Mouse (Mus musculus): ENCODE results near the gene Kremen1. TPM values are rescaled to one million over a fixed set of nuclear protein-coding genes. Genes with fewer than 3 reads are reported as not detected.

The Kremen1 gene
- polyA plus RNA-seq, 1 experiment from 2014 or later, result 28.1 TPM

DNA sequence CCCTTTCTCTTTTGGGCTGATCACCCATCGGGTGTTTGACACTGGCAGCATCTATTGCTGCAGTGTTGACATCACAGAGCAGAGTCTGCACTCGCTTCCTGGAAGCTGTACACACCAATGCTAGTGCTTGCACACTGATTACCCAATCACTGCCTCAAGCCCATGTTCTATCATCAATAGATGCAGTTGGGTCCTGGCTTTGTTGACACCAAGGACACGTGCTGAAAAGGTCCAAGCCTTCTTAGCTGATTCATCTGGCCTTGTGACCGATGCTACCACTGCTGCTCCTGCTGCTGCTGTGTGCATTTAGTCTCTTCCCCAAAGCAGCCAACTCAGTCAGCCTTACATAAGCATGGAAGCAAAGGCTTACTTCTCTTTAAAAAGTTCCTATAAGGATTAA, 73.2 kb downstream of the Kremen1 start:
- no peak overlapping the region for H3K27ac ChIP-seq (ENCODE audit: low read length)
- ATAC-seq (replicated peaks; ENCODE audit: extremely low read depth, insufficient read depth, low FRiP score), result no peak
- no peaks in the 10 kb centered on the region for H3K9me3 ChIP-seq (replicated peaks; ENCODE audit: control insufficient read depth, low read length)
- no peak overlapping the region for H3K9ac ChIP-seq (ENCODE audit: low read length)
- H3K4me1 ChIP-seq (ENCODE audit: control insufficient read depth, insufficient read depth, low read length), result peaks cover 26% of the 10 kb centered on the region
- no peaks in the 10 kb centered on the region for H3K27me3 ChIP-seq (ENCODE audit: control insufficient read depth, insufficient read depth, low read length)
- H3K36me3 ChIP-seq (ENCODE audit: control insufficient read depth, insufficient read depth), result no peaks in the 10 kb centered on the region
- no peak overlapping the region for H3K4me2 ChIP-seq (ENCODE audit: low read depth, low read length)
- H3K4me3 ChIP-seq (ENCODE audit: low read length), result no peak overlapping the region
- WGBS, result 87% methylated on average over 4 of the region's 4 CpGs

DNA sequence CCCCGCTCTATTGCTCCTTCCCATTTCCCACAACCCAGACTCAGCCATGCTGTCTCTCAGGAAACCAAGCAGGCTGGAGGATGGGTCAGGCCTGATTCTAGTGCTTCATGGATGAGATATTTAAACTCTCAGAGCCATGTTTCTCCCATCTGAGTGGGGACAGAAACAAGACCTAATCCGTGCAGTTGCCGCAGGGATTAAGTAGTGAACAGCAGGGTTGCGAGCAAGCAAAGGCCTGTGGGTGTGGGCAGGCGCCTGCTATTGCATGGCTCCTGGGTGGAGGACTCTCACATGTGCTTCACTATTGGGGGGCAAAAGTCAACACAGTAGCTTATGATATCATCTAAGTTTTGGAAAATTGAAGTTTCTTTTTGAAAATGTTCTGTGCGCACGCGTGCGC, 76.5 kb downstream of the Kremen1 start:
- H3K36me3 ChIP-seq (ENCODE audit: control insufficient read depth, insufficient read depth), result no peaks in the 10 kb centered on the region

DNA sequence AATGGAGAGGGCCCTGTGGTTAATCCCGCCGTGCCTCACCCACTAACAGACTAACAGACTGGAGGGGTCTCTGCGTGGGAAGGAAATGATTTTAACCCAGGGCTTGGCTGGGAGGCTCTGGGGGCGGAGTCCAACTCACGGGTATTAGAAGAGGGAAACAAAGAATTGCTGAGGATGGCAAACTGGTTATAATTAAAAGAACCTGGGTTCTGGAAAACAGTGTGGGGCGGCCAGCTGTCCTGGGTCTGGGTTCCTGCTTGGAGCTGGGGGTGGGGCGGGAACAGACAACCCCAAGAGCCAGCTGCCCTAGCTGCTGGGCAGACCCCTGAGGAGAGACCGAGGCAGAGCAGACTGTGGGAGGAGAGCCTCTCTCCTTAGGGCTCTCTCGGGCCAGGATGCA, 77.1 kb downstream of the Kremen1 start:
- no peak for ATAC-seq (replicated peaks; ENCODE audit: extremely low read depth, insufficient read depth, low FRiP score)
- no peak overlapping the region for H3K9ac ChIP-seq (ENCODE audit: low read length)
- H3K36me3 ChIP-seq (ENCODE audit: control insufficient read depth, insufficient read depth), result no peaks in the 10 kb centered on the region
- no peaks in the 10 kb centered on the region for H3K27me3 ChIP-seq (ENCODE audit: control insufficient read depth, insufficient read depth, low read length)
- H3K4me1 ChIP-seq (ENCODE audit: control insufficient read depth, insufficient read depth, low read length), result peaks cover 6% of the 10 kb centered on the region
- H3K4me3 ChIP-seq (ENCODE audit: low read length), result no peak overlapping the region
- H3K27ac ChIP-seq (ENCODE audit: low read length), result no peak overlapping the region
- 41% methylated on average over 9 of the region's 9 CpGs for WGBS
- H3K4me2 ChIP-seq (ENCODE audit: low read depth, low read length), result no peak overlapping the region
- H3K9me3 ChIP-seq (replicated peaks; ENCODE audit: control insufficient read depth, low read length), result no peaks in the 10 kb centered on the region

More for the DNA sequence above, 76.5 kb downstream of the Kremen1 start:
- no peak overlapping the region for H3K4me2 ChIP-seq (ENCODE audit: low read depth, low read length)
- ATAC-seq (replicated peaks; ENCODE audit: extremely low read depth, insufficient read depth, low FRiP score), result no peak
- no peak overlapping the region for H3K4me3 ChIP-seq (ENCODE audit: low read length)
- no peak overlapping the region for H3K27ac ChIP-seq (ENCODE audit: low read length)
- H3K9ac ChIP-seq (ENCODE audit: low read length), result no peak overlapping the region
- WGBS, result 93% methylated on average over 9 of the region's 9 CpGs
- H3K4me1 ChIP-seq (ENCODE audit: control insufficient read depth, insufficient read depth, low read length), result peaks cover 9% of the 10 kb centered on the region
- no peaks in the 10 kb centered on the region for H3K9me3 ChIP-seq (replicated peaks; ENCODE audit: control insufficient read depth, low read length)
- H3K27me3 ChIP-seq (ENCODE audit: control insufficient read depth, insufficient read depth, low read length), result no peaks in the 10 kb centered on the region

DNA sequence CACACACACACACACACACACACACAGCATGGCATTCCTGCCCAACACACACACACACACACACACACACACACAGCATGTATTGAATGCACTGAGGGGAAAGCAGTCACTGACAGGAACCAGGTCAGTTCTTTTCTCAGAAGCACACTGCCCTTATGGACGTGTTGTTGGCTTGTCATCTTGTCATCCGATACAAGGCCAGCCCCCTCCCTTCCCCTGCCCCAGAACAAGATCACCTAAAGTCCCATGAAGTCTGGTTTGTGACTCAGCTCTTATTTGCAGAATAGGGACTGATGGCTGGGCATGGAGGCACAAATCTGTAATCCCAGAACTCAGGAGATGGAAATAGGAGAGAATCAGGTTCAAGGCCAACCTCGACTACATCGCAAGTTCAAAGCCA, 78.5 kb downstream of the Kremen1 start:
- no peak overlapping the region for H3K4me2 ChIP-seq (ENCODE audit: low read depth, low read length)
- H3K4me1 ChIP-seq (ENCODE audit: control insufficient read depth, insufficient read depth, low read length), result peaks cover 9% of the 10 kb centered on the region
- ATAC-seq (replicated peaks; ENCODE audit: extremely low read depth, insufficient read depth, low FRiP score), result no peak

DNA sequence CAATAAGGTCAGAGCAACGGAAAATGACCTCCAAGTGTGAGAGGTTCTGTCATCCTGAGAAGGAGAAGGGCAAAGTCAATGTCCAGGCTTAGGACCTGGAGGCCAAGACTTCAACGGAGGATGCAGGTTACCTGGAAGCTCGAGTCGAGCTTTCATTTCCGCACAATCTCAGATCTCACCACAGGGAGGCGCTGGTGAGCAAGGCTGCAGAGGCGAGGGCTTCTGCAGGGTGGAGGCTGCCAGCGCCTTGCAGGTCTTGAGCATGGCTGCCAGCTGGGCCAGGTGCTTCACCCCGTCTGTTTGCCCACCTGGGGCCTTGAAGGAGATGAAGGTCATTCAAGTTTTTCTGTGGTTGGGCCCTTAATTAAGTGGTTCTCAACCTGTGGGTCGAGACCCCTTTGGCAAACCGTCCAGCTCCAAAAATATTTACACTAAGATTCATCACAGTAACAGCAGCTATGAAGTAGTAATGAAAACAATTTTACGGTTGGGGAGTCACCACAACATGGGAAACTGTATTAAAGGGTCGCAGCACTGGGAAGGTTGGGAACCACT, 79.4 kb downstream of the Kremen1 start:
- Histone ChIP-seq H3K4me1 (ENCODE audit: control insufficient read depth, insufficient read depth, low read length) (peaks cover 9% of the 10 kb centered on the region), H3K9me3 (replicated peaks; ENCODE audit: control insufficient read depth, low read length) (no peaks in the 10 kb centered on the region), H3K4me3 (ENCODE audit: low read length) (no peak overlapping the region), H3K27me3 (ENCODE audit: control insufficient read depth, insufficient read depth, low read length) (no peaks in the 10 kb centered on the region), H3K9ac (ENCODE audit: low read length) (no peak overlapping the region; the same call in 1 of the 2 replicates), H3K36me3 (ENCODE audit: control insufficient read depth, insufficient read depth) (no peaks in the 10 kb centered on the region), H3K4me2 (ENCODE audit: low read depth, low read length) (no peak overlapping the region), H3K27ac (ENCODE audit: low read length) (peak overlapping the region; percentile 54)
- 19% methylated on average over 13 of the region's 13 CpGs for WGBS
- no peak for ATAC-seq (replicated peaks; ENCODE audit: extremely low read depth, insufficient read depth, low FRiP score)

More for the DNA sequence above, 78.5 kb downstream of the Kremen1 start:
- H3K9ac ChIP-seq (ENCODE audit: low read length), result no peak overlapping the region
- H3K27me3 ChIP-seq (ENCODE audit: control insufficient read depth, insufficient read depth, low read length), result no peaks in the 10 kb centered on the region
- no peaks in the 10 kb centered on the region for H3K36me3 ChIP-seq (ENCODE audit: control insufficient read depth, insufficient read depth)
- H3K9me3 ChIP-seq (replicated peaks; ENCODE audit: control insufficient read depth, low read length), result no peaks in the 10 kb centered on the region
- 54% methylated on average over 4 of the region's 4 CpGs for WGBS
- H3K27ac ChIP-seq (ENCODE audit: low read length), result no peak overlapping the region
- H3K4me3 ChIP-seq (ENCODE audit: low read length), result no peak overlapping the region

DNA sequence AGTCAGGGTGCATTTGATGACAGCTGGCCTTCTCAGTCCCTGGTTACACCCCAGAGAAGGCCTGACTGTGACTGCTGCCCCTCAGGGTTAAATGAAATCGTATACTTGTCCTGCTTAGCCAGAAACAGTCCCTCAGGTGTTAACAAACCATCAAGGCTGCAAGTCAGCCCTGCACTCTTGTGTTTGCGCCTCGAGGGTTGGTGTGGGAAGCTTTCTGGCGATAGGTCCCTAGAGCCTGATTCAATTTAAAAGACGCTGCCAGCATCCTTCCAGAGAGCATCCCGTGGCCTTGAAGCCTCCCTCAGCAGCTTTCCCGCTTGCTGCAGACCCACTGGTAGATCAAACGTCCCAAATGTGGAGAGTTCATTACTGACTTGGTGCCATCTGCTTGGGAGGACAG, 82.0 kb downstream of the Kremen1 start:
- ATAC-seq (replicated peaks; ENCODE audit: extremely low read depth, insufficient read depth, low FRiP score), result no peak
- no peak overlapping the region for H3K9ac ChIP-seq (ENCODE audit: low read length)
- H3K9me3 ChIP-seq (replicated peaks; ENCODE audit: control insufficient read depth, low read length), result no peaks in the 10 kb centered on the region
- 39% methylated on average over 8 of the region's 8 CpGs for WGBS
- no peak overlapping the region for H3K4me3 ChIP-seq (ENCODE audit: low read length)
- no peaks in the 10 kb centered on the region for H3K27me3 ChIP-seq (ENCODE audit: control insufficient read depth, insufficient read depth, low read length)
- no peak overlapping the region for H3K4me2 ChIP-seq (ENCODE audit: low read depth, low read length)
- H3K36me3 ChIP-seq (ENCODE audit: control insufficient read depth, insufficient read depth), result no peaks in the 10 kb centered on the region
- H3K27ac ChIP-seq (ENCODE audit: low read length), result no peak overlapping the region
- H3K4me1 ChIP-seq (ENCODE audit: control insufficient read depth, insufficient read depth, low read length), result peaks cover 9% of the 10 kb centered on the region

DNA sequence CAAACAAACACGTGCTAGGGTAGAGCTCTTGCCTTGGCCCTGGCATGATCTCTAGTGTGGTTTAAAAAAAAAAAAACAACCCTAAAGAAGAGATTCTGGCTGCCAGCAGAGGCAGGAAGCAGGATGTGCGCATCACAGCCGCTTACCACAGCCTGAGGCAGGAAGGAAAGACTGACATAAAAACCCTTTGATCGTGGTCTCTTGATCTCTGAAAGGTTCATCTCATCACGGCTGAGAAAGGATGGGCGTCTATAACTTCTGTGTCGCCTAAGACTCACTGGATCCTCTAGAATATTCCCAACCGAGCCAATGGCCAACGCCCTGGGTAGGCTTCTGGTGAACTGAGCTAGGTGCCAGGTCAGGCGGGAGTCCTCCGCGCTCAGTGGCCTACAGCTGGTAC, 84.2 kb downstream of the Kremen1 start:
- no peaks in the 10 kb centered on the region for H3K36me3 ChIP-seq (ENCODE audit: control insufficient read depth, insufficient read depth)
- peaks cover 12% of the 10 kb centered on the region for H3K4me1 ChIP-seq (ENCODE audit: control insufficient read depth, insufficient read depth, low read length)
- no peak overlapping the region for H3K4me2 ChIP-seq (ENCODE audit: low read depth, low read length)
- H3K9ac ChIP-seq (ENCODE audit: low read length), result no peak overlapping the region
- no peaks in the 10 kb centered on the region for H3K27me3 ChIP-seq (ENCODE audit: control insufficient read depth, insufficient read depth, low read length)
- 66% methylated on average over 12 of the region's 12 CpGs for WGBS
- ATAC-seq (replicated peaks; ENCODE audit: extremely low read depth, insufficient read depth, low FRiP score), result peak; percentile 49; the same call in 1 of the 2 replicates
- H3K9me3 ChIP-seq (replicated peaks; ENCODE audit: control insufficient read depth, low read length), result no peaks in the 10 kb centered on the region
- peak overlapping the region; percentile 65; the same call in 1 of the 2 replicates for H3K27ac ChIP-seq (ENCODE audit: low read length)
- H3K4me3 ChIP-seq (ENCODE audit: low read length), result no peak overlapping the region

DNA sequence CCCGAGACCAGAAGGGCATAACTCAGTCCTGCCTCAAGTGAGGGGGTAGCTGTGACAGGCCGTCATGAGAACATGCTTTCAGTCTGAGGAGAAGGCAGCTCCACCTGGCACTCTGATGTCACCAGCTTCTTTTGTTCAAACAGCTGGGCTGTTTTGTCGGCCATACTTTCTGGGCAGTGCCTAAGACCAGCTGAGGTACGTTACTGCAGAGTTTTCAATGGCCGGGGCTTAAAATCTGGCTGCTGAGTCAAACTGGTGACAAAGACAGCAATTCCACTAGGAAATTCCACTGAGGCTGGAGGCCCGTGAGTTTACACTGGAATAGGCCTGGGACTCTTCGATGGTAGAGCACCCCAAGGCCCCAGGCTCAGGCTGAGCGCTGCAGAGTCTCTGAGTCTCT, 84.7 kb downstream of the Kremen1 start:
- Histone ChIP-seq H3K4me1 (ENCODE audit: control insufficient read depth, insufficient read depth, low read length) (peaks cover 12% of the 10 kb centered on the region), H3K27me3 (ENCODE audit: control insufficient read depth, insufficient read depth, low read length) (no peaks in the 10 kb centered on the region), H3K36me3 (ENCODE audit: control insufficient read depth, insufficient read depth) (no peaks in the 10 kb centered on the region), H3K9ac (ENCODE audit: low read length) (no peak overlapping the region), H3K4me3 (ENCODE audit: low read length) (no peak overlapping the region), H3K4me2 (ENCODE audit: low read depth, low read length) (no peak overlapping the region), H3K27ac (ENCODE audit: low read length) (peak overlapping the region; percentile 65; the same call in 1 of the 2 replicates), H3K9me3 (replicated peaks; ENCODE audit: control insufficient read depth, low read length) (no peaks in the 10 kb centered on the region)
- 72% methylated on average over 8 of the region's 8 CpGs for WGBS
- no peak for ATAC-seq (replicated peaks; ENCODE audit: extremely low read depth, insufficient read depth, low FRiP score)

DNA sequence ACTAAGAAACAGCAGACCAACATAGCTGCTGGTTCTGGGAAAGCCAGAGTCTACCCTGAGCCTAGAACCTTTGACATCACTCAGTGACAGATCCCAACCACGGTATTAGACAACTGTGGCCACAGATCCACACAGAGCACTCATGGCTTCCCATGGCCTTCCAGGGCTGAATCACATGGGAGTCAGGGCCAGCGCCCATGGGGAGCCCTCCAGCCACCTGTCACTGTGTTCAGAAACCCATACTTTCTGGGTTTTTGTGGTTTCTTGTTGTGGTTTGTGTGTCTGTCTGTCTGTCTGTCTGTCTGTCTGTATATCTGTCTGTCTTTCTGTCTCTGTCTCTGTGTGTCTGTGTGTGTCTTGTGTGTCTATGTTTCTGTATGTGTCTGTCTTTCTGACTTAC, 85.5 kb downstream of the Kremen1 start:
- Histone ChIP-seq H3K27me3 (ENCODE audit: control insufficient read depth, insufficient read depth, low read length) (no peaks in the 10 kb centered on the region), H3K4me1 (ENCODE audit: control insufficient read depth, insufficient read depth, low read length) (peaks cover 12% of the 10 kb centered on the region), H3K4me3 (ENCODE audit: low read length) (no peak overlapping the region), H3K4me2 (ENCODE audit: low read depth, low read length) (no peak overlapping the region), H3K9me3 (replicated peaks; ENCODE audit: control insufficient read depth, low read length) (no peaks in the 10 kb centered on the region), H3K36me3 (ENCODE audit: control insufficient read depth, insufficient read depth) (no peaks in the 10 kb centered on the region), H3K27ac (ENCODE audit: low read length) (no peak overlapping the region), H3K9ac (ENCODE audit: low read length) (no peak overlapping the region)
- WGBS, result 70% methylated on average over 2 of the region's 2 CpGs
- ATAC-seq (replicated peaks; ENCODE audit: extremely low read depth, insufficient read depth, low FRiP score), result no peak

Measured in heart, embryonic 16.5 days (tissue).